Mouse (Mus musculus) C2C12 (cell line): ENCODE measurements around the gene Itga7.

Experiments
- CTCF ChIP-seq: IDR thresholded peaks from one replicate; pipeline ENCODE4 v1.5.1; 2011; ENCODE audit not compliant: control insufficient read depth, insufficient read depth, insufficient read length
- FOSL1 ChIP-seq: IDR thresholded peaks from one replicate; pipeline ENCODE4 v1.8.0; 2011; ENCODE audit warnings: mild to moderate bottlenecking, low read length; ENCODE audit not compliant: poor library complexity, insufficient read depth, severe bottlenecking
- MAX ChIP-seq: IDR thresholded peaks from one replicate; pipeline ENCODE4 v1.6.1; 2011; ENCODE audit warnings: mild to moderate bottlenecking, control low read depth
- USF1 ChIP-seq: IDR thresholded peaks from one replicate; pipeline ENCODE4 v1.6.1; 2011; ENCODE audit warnings: low read depth, mild to moderate bottlenecking, control low read depth, moderate library complexity

DNA sequence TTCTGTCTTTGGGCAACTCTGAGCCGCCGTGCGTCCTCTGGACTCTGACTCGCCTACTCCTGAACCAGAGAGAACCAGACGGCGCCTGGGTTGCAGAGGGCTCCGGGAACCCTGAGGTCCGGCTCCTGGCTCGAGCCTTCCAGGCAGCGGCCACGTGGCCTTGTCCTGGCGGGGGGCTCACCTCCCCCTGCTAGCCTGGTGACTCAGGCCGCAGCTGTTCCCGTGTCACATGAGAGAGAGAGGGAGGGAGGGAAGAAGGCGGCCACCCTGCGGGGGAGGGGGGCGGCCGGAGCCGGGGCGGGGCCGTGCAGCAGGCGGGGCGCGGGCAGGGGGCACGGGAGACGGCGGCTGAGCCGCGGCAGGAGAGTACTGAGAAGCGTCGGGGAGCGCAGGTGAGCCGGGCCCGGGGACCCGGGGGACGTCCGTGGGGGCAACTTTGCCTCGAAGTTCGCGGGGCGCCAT lies 24.0 kb upstream of the Itga7 start:
- no peak for TF ChIP-seq CTCF
- peak; percentile 52 for TF ChIP-seq FOSL1
- peak; percentile 91 for TF ChIP-seq USF1
- peak; percentile 99 for TF ChIP-seq MAX
